Mouse (Mus musculus) hindlimb bud, embryonic 11.5 days (tissue): ENCODE measurements around the gene Prlh.
A peak's percentile ranks its signal among the peaks of the same experiment; 100 is the strongest.

Experiments
- DNase-seq: peaks from one replicate; pipeline ENCODE4 v3.0.0-alpha.2; 2012; ENCODE audit warnings: low read depth, low spot score; ENCODE audit errors: extremely low spot score

The Prlh gene

GRCm38 (mm10) chr1:90953688-90954087 lies 780 bp downstream of the Prlh start:
- DNase-seq = no peak

DNA sequence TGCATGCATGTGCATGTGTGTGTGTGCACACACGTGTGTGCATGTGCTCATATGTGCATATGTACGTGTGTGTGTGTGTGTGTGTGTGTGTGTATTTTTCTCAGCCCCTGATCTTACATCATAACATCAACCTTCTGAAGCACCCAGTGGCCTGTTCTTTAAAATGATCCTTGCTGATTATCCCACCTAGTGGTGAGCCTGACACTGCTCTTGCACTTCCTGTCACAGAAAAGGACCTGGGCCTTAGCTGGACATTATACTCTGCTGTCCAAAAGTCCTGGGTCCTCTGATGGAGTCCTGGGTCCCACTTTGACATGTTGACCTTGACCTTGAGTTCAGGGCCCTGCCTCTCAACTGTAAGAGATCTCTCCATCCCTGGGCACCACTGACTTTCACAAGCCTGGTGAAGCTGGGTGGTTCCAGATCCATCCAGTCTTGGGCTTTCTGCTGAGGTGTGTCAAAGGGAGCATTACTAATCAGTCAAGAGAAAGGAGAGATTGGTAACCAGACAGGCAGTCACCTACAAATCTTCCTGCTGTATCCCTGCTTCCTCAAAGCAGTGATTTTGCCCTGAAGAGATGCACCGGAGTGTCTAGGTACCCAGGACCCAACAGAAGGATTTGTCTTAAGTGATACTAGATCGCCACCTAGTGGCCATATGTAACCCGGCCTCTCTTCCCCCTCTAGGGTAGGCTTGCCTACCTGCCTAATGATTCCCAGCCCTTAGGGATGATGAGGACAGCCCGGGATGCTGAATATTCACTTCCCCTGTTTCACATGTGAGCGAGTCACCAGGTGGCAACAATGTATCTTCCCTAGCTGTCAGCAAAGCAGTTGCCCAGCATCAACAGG lies 3.6 kb downstream of the Prlh start:
- DNase-seq = peak; percentile 72

DNA sequence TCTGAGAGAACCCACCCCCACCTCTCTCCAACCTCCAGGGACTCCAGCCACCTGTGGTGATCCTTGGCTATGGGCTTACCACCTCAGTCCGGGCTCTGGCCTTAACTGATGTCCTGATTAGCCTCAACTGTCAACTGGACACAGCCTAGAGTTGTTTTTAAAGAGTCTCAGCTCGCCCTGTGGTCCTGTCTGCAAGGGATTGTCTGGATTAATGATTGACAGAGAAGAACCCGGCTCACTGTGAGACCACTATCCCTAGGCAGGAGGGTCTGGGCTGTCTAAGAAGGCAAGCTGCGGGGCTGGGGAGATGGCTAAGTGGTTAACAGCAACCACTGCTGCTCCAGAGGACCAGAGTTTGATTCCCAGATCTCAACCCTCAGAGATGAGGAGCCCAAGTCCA lies 9.6 kb downstream of the Prlh start:
- no peak for DNase-seq

DNA sequence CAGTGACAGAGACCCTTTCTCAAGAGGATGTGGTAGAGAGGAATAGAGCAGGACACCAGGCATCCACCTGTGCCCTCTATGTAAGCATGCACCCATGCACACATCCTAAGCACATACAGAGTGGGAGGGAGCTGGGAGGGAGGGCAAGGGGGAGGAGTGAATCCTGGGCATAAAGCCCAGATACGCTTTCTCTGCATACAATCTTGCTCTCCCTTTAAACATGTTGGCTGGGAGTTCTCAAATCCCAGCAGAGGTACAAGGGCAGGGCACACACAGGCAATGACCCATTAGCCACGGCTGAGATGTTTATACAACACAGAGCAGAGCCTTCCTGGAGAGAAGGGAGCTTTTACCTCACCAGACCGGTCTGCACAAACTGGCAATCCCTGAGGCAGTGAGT lies 10.1 kb downstream of the Prlh start:
- DNase-seq = no peak

DNA sequence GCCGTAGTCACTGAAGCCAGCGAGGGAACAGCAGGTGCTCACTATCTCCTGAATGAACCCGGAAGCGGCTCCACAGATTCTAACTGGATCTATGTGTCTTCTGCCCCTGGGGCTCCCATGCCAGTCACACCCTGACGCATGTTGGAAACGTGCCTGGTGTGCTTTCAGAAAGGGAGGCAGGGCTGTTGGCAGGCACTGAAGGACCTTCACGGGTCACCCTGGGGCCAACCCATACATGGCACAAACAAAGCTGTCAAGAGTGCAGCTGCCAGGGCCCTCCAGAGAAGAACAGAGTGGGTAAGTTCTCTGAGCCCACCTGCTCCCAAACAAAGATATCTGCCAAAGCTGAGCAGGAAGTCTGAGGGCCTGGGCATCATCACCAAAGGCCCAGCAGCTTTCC lies 14.7 kb downstream of the Prlh start:
- no peak for DNase-seq

DNA sequence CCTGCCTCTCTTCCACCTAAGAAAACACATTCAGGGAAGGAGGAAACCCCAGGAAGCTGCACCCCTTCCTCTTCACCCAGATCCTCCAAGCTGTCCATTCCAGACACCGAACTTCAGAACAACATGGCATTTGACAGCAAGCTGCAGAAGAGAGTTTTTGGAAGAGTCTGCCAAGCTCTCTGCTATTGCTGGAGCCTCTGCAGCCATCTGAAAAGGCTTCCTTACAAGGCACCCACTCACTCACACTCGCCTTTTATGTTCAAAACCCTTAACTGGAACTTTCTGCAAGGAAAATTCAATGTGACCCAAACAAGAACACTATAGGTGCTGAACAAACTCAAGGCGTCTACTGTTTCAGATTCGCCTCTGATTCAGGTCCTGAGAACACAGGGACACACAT lies 15.7 kb downstream of the Prlh start:
- DNase-seq = no peak

DNA sequence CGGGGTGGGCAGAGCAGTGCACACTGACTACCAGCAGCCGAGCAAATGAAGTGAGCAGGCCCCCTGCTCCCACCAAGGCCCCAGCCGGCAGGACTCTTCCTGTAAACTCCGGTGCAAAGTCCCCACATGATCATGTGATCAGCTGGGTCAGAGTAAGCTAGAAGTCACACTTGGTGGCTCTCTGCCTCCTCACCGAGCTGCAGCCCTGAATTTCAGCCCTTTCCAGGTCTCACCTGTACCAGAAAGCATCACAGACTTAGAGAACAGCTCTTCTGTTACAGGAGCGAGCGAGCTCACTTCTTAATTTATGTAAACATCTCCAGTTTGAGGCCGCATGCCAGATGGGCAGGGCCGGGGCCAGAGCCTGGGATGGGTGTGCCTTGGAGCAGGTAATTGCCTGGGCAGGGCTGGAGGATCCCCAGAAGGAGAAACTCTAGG lies 16.5 kb downstream of the Prlh start, which contains the start of gene Rab17:
Gene Rab17, minus strand, starts transcription at position 315 of the 438 bp plus-strand sequence.
- DNase-seq = no peak

DNA sequence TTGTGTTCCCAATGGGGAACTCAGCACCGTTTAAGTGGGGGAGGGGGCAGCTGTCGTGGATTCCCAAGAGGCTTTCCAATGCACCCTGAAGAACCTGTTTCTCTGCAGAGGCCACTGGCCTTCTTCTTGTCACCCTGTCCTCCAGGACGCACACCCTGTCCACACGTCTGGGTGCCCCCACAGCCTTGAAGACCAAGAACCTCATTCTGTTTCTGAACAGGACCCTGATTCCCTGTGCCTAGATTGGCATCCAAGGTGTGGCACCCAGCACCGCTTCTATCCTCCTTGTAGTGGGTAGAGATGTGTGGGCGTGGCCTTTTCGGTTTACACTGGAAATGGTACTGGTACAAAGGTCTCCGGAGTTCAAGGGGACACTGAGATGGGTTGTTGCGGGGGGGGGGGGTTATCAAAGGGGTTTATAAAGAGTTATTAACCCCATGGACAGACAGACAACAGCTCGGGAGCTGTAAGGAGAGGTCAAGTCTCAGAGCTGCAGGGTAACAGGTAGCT lies 17.0 kb downstream of the Prlh start:
- DNase-seq = no peak

DNA sequence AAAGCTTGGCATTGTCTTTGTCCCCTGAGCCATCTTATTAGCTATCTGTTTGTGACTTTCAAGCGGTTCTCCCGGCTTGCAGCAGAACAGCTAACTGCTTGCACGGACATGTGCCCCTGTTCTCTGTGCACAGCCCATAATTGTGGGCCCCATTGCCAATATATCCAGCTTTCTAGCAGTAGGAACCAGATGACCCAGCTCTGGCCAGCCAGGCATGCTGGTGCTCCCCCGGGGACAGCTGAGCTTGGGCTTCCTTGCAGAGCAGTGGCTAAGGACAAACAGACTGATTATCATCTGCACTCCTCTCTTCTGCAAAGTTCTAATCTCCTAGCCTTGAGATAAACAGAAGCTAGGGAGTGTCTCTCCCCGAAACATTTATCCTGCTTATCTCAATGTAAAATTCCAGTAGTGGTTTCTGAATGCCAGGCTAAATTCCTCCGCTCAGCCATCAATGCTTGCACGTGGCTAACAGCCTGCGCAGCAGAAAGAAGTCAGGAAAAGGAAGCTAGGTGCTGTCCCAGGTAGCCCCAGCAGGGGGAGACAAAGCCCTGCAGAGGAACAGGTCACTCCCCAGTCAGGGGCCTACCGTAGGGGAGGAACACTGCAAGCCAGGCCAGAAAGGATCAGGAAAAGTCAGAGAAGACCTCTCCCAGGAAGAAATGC lies 20.1 kb downstream of the Prlh start:
- peak; percentile 86 for DNase-seq

DNA sequence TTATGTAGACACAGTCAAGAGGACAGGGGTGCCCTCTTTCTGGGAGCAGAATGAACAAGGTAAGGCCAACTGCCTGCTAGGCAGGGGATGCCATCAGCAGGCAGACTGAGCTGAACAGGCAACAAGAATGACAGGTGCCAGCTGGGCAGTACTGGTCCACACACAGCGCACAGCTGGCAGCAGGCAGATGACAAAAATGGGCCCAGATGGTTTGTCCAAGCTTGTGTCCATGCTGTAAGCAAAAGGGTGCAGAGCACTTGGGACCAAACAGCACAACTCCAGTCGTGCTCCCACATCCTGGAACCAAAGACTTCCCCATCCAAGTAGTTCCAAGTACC lies 20.6 kb downstream of the Prlh start:
- no peak for DNase-seq

- no peak for DNase-seq
Measured at GRCm38 (mm10) chr1:90974906-90975649, 22.2 kb downstream of the Prlh start.

DNA sequence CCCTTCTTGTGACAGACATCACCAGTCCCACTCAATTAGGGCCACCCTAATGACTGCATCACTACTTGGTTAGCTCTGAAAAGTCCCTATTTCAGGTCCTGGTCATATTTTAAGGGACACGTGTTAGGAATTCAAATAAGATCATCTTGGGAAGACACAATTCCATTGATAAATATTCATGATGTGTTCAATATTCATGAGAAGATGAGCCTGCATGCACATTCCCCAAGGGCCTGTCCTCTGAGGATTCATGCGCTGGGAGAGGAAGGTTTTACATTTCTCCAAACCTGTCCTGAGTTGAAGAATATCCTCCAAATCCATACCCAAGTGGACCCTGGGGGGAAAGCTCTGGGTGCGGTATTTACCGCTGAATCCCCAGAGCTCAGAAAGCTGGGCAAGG lies 23.1 kb downstream of the Prlh start:
- no peak for DNase-seq

DNA sequence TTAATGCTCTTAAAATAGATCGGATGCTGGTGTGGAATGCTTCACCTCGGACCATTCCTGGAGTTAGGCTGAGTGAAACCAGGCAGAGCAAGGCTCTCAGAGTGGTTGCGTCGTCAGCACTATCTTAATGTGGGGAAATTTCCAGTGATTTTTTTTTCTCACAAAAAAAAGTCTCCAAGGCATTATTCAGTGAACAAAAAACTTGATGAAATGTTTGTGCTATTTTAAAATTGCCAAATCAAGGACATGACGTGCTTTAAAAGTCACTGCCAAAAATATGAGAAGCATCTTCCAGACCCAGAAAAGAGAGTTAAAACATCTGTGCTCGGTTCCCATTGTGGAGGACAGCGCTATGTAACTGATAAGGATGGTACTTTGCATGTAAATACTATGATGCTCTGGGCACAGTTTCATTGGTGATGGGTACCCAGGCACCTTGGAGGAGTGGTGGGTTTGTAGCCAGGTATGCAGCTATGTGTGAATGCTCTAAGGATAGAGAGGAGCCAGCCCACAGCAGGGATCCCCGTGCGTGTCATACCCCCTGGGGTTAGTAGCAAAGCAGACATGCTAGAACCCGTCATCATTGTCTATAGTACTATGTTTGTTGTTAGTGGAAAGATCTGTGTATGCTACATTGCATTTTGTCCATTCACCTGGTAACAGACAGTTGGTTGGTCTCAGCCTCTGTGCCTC lies 27.9 kb downstream of the Prlh start:
- DNase-seq = no peak

DNA sequence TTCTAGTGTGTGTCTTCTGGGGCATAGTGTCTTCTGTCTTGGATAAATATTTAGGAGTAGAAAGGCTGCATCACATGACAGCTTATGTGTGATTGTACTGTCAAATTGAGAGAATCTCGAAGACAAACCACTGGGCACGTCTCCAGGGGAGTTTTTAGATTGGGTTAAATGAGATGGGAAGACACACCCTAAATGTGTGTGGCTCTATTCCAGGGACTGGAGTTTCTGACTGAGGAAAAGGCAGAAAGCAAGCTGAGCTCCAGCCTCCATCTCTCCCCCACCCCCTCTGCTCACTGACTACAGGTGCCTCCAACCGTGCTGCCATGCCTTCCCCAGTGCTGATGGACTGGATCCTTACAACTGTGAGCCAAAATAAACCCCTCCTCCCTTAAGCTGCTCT lies 28.4 kb downstream of the Prlh start:
- no peak for DNase-seq

- no peak for DNase-seq
Measured at GRCm38 (mm10) chr1:90995916-90996315, 43.0 kb downstream of the Prlh start.

DNA sequence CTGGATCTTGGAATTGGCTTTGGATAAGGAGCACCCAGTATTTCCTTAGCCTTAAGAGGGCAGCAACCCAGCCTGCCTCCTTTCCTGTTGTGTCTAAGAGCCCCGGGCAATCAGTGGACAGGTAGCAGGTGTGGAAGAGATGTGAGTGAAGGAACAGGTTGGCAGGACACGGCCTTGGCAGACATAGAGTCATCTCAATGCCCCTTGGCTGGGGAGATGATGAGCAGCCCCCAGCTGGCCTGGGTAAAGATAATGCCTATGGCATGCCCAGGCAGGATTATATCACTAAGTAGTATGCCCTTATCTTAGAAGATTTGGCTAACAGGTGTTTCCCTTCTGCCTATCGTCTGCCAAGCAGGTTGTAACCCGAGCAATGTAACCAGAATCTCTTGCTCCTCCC lies 44.2 kb downstream of the Prlh start:
- no peak for DNase-seq

- no peak for DNase-seq
Measured at GRCm38 (mm10) chr1:90997641-90998040, 44.7 kb downstream of the Prlh start.

GRCm38 (mm10) chr1:90998268-90998890 lies 45.5 kb downstream of the Prlh start, which contains the start of gene Lrrfip1:
Gene Lrrfip1, plus strand, starts transcription at chr1:90998737.
- DNase-seq = no peak

- no peak for DNase-seq
Measured at GRCm38 (mm10) chr1:90998891-90999611, 46.1 kb downstream of the Prlh start.
